Mouse (Mus musculus): ENCODE data around the gene Gcnt1.

Gene Gcnt1

GRCm38 (mm10) chr19:17366364-17367090 lies 6.1 kb downstream of the Gcnt1 start:
- DNase-seq (ENCODE audit: low read depth, low spot score): no peak

DNA sequence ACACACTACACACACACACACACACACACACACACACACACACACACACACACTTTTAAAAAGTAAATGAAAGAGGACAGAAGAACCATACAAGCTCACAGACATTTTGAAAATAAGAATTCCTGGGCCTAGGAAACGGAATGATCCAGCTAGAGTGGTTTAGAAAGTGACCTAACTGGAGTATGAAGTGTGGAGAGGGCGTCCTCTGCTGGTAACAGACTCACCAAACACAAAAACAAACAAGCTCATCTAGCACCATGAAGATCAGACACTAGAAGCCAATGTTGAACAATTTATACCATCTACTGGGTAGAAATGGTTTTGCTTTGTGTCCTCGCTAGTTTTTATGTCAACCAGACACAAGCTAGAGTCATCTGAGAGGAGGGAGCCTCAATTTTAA lies 7.9 kb downstream of the Gcnt1 start:
- DNase-seq (ENCODE audit: low read depth, low spot score): peak; percentile 78

DNA sequence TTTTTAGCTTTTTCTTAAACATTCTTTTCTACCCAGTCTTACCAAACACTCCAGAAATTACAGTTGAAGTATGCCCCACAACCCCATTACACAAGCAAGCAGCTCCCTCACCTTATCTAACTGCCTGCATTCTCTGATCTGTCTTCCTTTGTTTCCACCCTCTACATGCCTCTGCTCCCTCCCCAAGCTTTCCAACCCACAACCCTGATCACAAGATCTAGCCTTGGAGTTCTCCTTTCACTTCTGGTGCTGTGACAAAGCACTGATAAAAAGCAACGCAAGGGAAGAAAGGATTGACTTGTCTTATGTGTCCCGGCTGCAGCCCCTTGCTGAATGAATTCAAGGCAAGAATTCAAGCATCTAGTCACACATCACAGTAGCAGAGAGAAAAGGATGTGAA lies 11.5 kb downstream of the Gcnt1 start:
- DNase-seq (ENCODE audit: low read depth, low spot score): no peak

DNA sequence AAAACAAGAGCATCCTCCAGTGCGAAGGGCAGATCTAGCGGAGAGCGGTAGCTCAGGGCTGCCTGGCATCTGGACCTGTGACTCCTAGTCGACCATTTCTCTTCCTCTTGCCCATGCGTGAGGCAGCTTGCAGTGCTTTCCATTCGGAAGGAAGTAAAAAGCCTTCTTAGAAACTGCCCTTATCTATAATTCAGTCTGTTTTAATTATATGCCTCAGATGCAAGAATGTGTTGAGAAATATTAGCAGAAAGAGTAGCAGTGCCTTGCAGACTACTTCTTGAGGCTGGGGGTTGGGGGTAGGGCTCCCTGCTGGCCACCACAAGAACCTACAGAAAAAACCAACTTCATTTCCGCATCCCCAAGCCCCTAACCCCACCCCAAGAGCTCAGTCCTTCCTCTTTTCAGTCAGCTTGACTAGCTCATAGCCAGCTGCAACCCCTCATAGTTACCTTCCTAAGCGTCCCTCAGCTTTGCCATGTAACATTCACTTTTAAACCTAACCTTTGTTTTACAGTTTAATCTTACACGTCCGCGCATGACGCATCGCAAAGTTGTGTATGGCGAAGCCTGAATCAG lies 13.2 kb downstream of the Gcnt1 start:
- DNase-seq (ENCODE audit: low read depth, low spot score): no peak

DNA sequence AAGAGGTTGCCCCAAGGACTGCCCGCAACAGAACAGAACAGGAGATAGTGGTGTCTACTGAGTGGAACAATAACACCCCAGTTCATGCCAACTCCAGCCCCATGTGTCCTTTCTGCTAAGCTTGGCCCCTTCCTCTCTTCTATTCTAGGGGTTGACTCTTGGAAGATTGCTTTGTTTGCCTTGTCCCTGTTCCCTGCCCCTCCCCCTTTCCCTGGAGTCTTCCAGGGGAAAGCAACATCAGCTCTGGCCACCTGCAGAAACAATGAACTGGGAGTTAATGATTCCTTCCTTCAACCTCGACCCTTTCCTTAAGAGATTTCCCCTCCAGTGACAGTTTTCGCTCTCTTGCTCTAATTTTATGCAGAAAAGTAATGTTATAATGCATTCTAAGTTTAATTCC lies 15.3 kb downstream of the Gcnt1 start:
- DNase-seq (ENCODE audit: low read depth, low spot score): no peak

- DNase-seq (ENCODE audit: low read depth, low spot score): no peak
Observed at GRCm38 (mm10) chr19:17356932-17357331, 15.7 kb downstream of the Gcnt1 start.

GRCm38 (mm10) chr19:17355950-17356867 lies 16.4 kb downstream of the Gcnt1 start:
- peak; percentile 76 for DNase-seq (ENCODE audit: low read depth, low spot score)

DNA sequence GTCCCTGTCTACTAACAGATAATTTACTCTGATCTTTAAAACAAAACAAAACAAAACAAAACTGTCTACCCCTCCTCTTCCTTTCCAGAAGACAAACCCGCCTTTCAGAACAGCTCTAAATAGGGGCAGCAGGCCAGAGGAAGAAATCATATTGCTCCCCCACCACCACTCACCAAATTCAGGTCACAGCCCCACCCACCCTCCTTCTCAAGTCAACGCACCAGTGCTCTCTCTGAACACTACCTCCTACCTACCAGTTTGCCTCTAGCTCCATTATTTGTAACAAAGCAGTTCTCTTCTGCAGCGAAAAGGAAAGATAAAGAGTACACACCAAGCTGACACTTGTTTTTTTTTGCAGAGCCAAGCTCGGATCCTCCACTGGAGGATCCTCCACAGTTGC lies 17.3 kb downstream of the Gcnt1 start:
- DNase-seq (ENCODE audit: low read depth, low spot score): no peak

DNA sequence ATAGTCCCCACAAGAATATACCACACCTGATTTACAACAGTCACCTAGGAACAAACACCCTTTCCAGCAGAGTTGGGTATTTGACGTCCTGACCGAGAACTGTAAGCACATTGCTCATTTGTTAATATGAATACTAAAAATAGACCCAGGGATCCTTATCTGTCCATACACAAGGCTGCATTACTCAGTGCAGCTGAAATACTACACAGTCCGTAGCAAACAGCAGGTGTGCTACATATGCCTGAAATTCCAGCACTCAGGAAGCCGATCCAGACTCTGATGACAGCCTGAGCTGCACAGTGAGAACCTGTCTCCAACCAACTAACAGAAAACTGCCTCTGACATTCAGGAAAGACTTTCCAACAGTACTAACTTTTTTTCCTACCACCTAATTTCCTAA lies 17.8 kb downstream of the Gcnt1 start:
- peak; percentile 54 for DNase-seq (ENCODE audit: low read depth, low spot score)

- DNase-seq (ENCODE audit: low read depth, low spot score): no peak
Observed at GRCm38 (mm10) chr19:17354362-17354761, 18.3 kb downstream of the Gcnt1 start.

- DNase-seq (ENCODE audit: low read depth, low spot score): no peak
Observed at GRCm38 (mm10) chr19:17353727-17354126, 18.9 kb downstream of the Gcnt1 start.

GRCm38 (mm10) chr19:17347852-17348251 lies 24.8 kb downstream of the Gcnt1 start:
- DNase-seq (ENCODE audit: low read depth, low spot score): no peak

DNA sequence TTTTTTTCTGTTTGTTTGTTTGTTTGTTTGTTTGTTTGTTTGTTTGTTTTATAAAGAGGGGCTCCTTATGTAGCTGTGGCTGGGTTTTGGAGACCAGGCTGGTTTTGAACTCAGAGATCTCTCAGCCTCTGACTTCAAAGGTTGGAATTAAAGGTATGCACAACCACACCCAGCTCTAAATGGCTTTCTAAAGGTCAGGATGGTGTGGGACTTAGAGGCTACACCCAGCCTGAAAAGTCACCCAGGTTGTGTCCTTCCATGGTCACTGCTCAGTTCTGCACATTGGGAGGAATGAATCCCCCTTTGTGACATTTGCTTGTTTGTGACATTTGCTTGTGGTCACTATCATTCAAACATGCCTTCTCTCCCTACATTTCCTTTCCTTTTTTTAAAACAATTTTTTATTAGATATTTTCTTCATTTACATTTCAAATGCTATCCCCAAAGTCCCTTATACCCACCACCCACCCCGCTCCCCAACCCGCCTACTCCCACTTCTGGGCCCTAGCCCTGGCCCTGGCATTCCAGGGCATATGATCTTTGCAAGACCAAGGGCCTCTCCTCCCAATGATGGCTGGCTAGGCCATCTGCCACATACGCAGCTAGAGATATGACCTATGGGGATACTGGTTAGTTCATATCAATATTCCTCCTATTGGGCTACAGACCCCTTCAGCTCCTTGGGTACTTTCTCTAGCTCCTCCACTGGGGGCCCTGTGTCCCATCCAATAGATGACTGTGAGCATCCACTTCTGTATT lies 25.7 kb downstream of the Gcnt1 start:
- DNase-seq (ENCODE audit: low read depth, low spot score): no peak

DNA sequence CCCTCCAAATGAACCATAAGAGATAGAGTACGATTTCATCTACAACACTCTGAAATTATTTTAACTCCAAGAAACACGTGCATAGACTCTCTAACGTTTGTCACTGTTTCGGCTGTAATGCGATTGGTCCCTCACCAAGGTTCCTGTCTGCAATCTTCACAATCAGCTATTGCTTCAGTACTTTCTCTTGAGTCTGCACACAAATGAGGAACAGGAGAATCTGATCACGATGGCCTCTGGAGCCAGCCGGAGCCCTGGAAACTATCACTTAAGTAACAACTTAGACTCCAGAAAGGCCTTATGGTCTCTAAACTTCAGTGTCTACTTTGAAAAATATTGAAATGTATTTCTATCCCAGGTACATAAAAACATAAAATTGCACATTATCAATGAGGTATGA lies 27.8 kb downstream of the Gcnt1 start:
- no peak for DNase-seq (ENCODE audit: low read depth, low spot score)

DNA sequence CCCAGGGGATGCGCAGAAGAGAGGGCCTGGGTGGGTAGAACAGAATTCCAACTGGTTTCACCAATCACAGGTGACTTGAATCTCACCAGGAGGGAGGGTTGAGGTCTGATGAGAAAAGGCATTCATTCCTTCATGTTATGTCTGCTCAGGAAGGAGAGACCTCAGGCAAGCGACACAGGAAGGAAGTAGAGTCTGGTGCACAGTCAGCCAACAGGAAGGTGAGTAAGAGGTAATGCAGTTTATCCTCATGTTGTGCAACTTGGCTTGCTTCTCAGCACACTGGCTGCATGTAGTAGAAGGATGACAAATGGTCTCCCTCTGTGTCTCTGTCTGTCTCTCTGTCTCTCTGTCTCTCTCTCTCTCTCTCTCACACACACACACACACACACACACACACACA lies 33.1 kb downstream of the Gcnt1 start:
- DNase-seq (ENCODE audit: low read depth, low spot score): peak; percentile 24

DNA sequence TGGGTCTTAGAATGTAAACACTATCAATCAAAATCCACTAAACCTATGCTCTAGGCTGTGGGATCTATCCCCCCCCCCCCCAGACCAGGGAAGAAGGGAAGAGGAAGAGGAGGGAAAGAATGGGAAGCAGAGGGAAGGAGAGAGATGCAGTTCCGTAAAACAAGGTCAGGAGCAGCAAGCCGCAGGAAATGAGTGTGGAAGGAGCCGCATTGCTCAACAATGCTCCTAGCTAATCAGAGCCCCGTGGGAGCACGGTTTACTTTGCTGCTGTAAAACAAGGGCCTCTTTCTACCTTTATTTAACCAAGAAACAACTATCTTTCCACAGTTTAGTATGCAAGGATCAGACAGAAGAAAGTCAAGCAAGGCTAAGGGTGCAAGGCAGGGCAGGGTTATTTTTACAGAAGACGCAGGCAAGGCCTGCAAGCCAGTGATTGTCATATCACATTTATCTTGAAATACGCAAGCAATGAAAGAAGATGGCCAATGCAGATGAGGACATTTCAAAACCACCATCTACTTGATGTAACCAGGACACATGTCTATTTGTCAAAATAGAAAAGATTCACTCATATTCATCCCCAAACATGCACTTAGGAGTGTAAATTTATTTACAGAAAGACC lies 35.5 kb downstream of the Gcnt1 start:
- no peak for DNase-seq (ENCODE audit: low read depth, low spot score)

DNA sequence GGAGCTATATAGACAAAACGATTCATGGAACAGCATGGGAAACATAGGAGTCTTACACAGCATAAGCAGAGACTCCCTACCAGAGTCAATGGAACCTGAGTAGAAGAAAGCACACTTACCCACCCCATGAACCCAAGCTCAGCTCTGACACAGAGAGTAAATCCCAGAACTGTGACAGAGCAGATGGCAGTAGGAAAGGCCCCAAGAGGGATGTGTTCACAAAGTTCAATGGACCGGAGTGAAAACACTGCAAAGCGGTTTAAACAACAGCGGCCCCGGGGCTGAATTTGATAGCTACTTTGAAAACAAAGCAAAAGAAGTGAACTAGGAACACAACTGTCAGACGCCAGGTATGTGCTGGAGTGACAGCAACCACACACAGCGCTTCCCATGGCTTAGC lies 36.0 kb downstream of the Gcnt1 start:
- DNase-seq (ENCODE audit: low read depth, low spot score): no peak

- no peak for DNase-seq (ENCODE audit: low read depth, low spot score)
Observed at GRCm38 (mm10) chr19:17334644-17335333, 37.9 kb downstream of the Gcnt1 start.

- DNase-seq (ENCODE audit: low read depth, low spot score): peak; percentile 72
Observed at GRCm38 (mm10) chr19:17333043-17333442, 39.6 kb downstream of the Gcnt1 start.

DNA sequence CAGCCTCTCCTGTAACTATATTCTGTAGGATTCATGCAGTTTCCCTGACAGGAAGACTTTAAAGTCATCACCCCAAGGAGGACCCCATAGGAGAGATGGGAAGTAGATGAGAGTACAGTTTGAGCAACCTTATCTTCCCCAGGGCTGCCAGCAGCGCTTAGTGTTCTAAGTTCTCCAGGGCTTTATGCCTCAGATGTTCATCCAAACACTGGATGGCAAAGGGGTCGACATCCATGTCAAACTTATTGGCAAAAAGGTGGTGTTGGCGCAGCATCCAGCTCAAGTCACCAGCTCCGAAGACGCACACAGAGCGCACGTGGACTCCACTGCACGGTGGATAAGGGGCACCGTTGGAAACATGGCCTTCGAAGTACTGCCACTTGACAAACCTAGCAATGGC lies 43.7 kb downstream of the Gcnt1 start:
- DNase-seq (ENCODE audit: low read depth, low spot score): no peak

Measured in brain, adult 2 months (tissue).